Mouse (Mus musculus): ENCODE measurements around the gene Cd52.

Cd52 gene

GRCm38 (mm10) chr4:134118126-134118800 is 23.4 kb upstream of the Cd52 start:
- DNase-seq, result no peak

- no peak for DNase-seq
Measured at GRCm38 (mm10) chr4:134117012-134117411, 22.1 kb upstream of the Cd52 start.

GRCm38 (mm10) chr4:134116501-134116900 is 21.6 kb upstream of the Cd52 start:
- DNase-seq, result no peak

GRCm38 (mm10) chr4:134115215-134116144 is 20.6 kb upstream of the Cd52 start:
- DNase-seq, result no peak

- no peak for DNase-seq
Measured at GRCm38 (mm10) chr4:134114038-134114437, 19.2 kb upstream of the Cd52 start.

- no peak for DNase-seq
Measured at GRCm38 (mm10) chr4:134113356-134113994, 18.6 kb upstream of the Cd52 start.

GRCm38 (mm10) chr4:134112403-134112802 is 17.5 kb upstream of the Cd52 start:
- DNase-seq, result no peak

GRCm38 (mm10) chr4:134110653-134111052 is 15.8 kb upstream of the Cd52 start:
- DNase-seq, result no peak

- DNase-seq, result no peak
Measured at GRCm38 (mm10) chr4:134108196-134108595, 13.3 kb upstream of the Cd52 start.

- DNase-seq, result no peak
Measured at GRCm38 (mm10) chr4:134107730-134108129, 12.8 kb upstream of the Cd52 start.

- DNase-seq, result no peak
Measured at GRCm38 (mm10) chr4:134106105-134106504, 11.2 kb upstream of the Cd52 start.

- no peak for DNase-seq
Measured at GRCm38 (mm10) chr4:134102742-134103119, 7.8 kb upstream of the Cd52 start.

- peak; percentile 90 for DNase-seq
Measured at GRCm38 (mm10) chr4:134101979-134102741, 7.3 kb upstream of the Cd52 start, which contains the start of gene Ubxn11. Gene Ubxn11, plus strand, starts transcription at chr4:134102570.

GRCm38 (mm10) chr4:134100245-134100644 is 5.4 kb upstream of the Cd52 start:
- DNase-seq, result no peak

GRCm38 (mm10) chr4:134098628-134099027 is 3.7 kb upstream of the Cd52 start:
- DNase-seq, result peak; percentile 39

GRCm38 (mm10) chr4:134097015-134097608 is 2.2 kb upstream of the Cd52 start:
- DNase-seq, result no peak

- DNase-seq, result no peak
Measured at GRCm38 (mm10) chr4:134096120-134096519, 1.2 kb upstream of the Cd52 start.

- no peak for DNase-seq
Measured at GRCm38 (mm10) chr4:134094004-134094564, 798 bp downstream of the Cd52 start.

- DNase-seq, result peak; percentile 32
Measured at GRCm38 (mm10) chr4:134092382-134093288, 2.2 kb downstream of the Cd52 start.

GRCm38 (mm10) chr4:134091225-134091529 is 3.7 kb downstream of the Cd52 start:
- DNase-seq, result no peak
